Mouse (Mus musculus) olfactory bulb, adult 2 months (tissue): ENCODE results near the gene Gdpd3.

Experiments
- CTCF ChIP-seq: fragments of 200-500 bp; IDR thresholded peaks from 2 replicates; pipeline ENCODE4 v1.5.1; 2012; ENCODE audit warnings: low read depth, mild to moderate bottlenecking, low read length, moderate library complexity; ENCODE audit not compliant: insufficient read depth
- POLR2A ChIP-seq: fragments of 200-500 bp; IDR thresholded peaks from 2 replicates; pipeline ENCODE4 v1.6.1; 2012; ENCODE audit warnings: mild to moderate bottlenecking, low read depth, low read length, moderate library complexity; ENCODE audit not compliant: insufficient read depth

GRCm38 (mm10) chr7:126718787-126719337 lies 47.3 kb upstream of the Gdpd3 start:
- TF ChIP-seq POLR2A (no peak), CTCF (no peak)
